Mouse (Mus musculus) erythroblast, embryonic 14.5 days (primary cell): ENCODE measurements around the gene Gm11084.

Experiments used
- GATA1 ChIP-seq: IDR thresholded peaks from 2 replicates; pipeline ENCODE4 v1.6.1; 2012; ENCODE audit warnings: low read length, inconsistent platforms, mixed read lengths
- TAL1 ChIP-seq: IDR thresholded peaks from 3 replicates; pipeline ENCODE4 v1.6.1; 2012; ENCODE audit warnings: low read length, inconsistent platforms, mixed read lengths

DNA sequence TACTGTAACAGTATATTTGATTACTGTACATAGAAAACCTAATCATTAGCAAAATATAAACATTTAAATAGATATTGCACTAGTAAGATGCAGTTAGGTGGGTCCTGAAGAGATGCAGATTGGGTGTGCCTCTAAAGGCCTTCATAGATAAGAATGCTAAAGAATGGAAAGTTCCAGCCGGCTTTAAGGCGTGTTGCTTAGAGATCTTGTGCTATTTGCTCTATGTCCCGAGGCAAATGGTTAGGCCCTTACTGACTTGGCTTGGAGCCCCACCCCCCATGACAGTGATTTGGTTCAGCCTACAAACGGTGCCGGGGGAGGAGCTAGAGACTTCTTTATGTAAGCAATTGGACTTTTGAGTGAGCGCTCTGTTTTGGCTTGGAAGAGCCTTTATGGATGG is 34.5 kb upstream of the Gm11084 start:
- TF ChIP-seq TAL1 (no peak), GATA1 (no peak)
